Mouse (Mus musculus) testis, adult 2 months (tissue): ENCODE data around the gene Hint1. TPM values are rescaled to one million over a fixed set of nuclear protein-coding genes. Genes with fewer than 3 reads are reported as not detected.
A peak's percentile ranks its signal among the peaks of the same experiment; 100 is the strongest.

Source experiments
- H3K27ac ChIP-seq: fragments of 200-500 bp; 2 replicates; pipeline ENCODE4 v1.5.1; 2012; ENCODE audit warnings: low read depth, low read length; ENCODE audit not compliant: control insufficient read depth, insufficient read depth
- H3K27me3 ChIP-seq: fragments of 200-500 bp; 2 replicates; pipeline ENCODE4 v1.6.1; 2012; ENCODE audit warnings: mild to moderate bottlenecking, low read length, moderate library complexity; ENCODE audit not compliant: control insufficient read depth, insufficient read depth
- H3K36me3 ChIP-seq: fragments of 200-500 bp; 2 replicates; pipeline ENCODE4 v1.6.1; 2012; ENCODE audit warnings: mild to moderate bottlenecking, low read length; ENCODE audit not compliant: control insufficient read depth, insufficient read depth
- H3K4me1 ChIP-seq: fragments of 200-500 bp; 2 replicates; pipeline ENCODE4 v1.6.1; 2012; ENCODE audit warnings: low read length; ENCODE audit not compliant: control insufficient read depth, insufficient read depth
- H3K4me3 ChIP-seq: fragments of 200-500 bp; 2 replicates; pipeline ENCODE4 v1.5.1; 2012; ENCODE audit warnings: low read depth, mild to moderate bottlenecking, low read length, moderate library complexity, mixed read lengths; ENCODE audit not compliant: control insufficient read depth
- CTCF ChIP-seq: fragments of 200-500 bp; IDR thresholded peaks from 2 replicates; pipeline ENCODE4 v1.5.1; 2012; ENCODE audit warnings: low read depth, mild to moderate bottlenecking, inconsistent platforms, low read length, moderate library complexity; ENCODE audit not compliant: control insufficient read depth, insufficient read depth, insufficient replicate concordance
- POLR2A ChIP-seq: fragments of 200-500 bp; IDR thresholded peaks from 2 replicates; pipeline ENCODE4 v1.6.1; 2012; ENCODE audit warnings: low read depth, mild to moderate bottlenecking, inconsistent platforms, low read length, moderate library complexity; ENCODE audit not compliant: control insufficient read depth
- polyA plus RNA-seq: library from polyadenylated mRNA; depleted of rRNA; stranded (reverse); fragments of >200 nt; gene quantifications from 2 replicates; pipeline ENCODE4 v1.2.3, GENCODE M21; 2012; rRNA removed

Hint1 gene
- polyA plus RNA-seq, 1 experiment = 372 TPM

GRCm38 (mm10) chr11:54917461-54917860 lies 51.3 kb downstream of the Hint1 start:
- H3K27me3 ChIP-seq = no peaks in the 10 kb centered on the region
- no peaks in the 10 kb centered on the region for H3K36me3 ChIP-seq
- no peak overlapping the region for H3K4me3 ChIP-seq
- H3K27ac ChIP-seq = no peak overlapping the region
- TF ChIP-seq POLR2A (no peak), CTCF (no peak)
- no peaks in the 10 kb centered on the region for H3K4me1 ChIP-seq

- Histone ChIP-seq H3K27ac (no peak overlapping the region), H3K36me3 (no peaks in the 10 kb centered on the region), H3K4me1 (no peaks in the 10 kb centered on the region), H3K4me3 (no peak overlapping the region), H3K27me3 (no peaks in the 10 kb centered on the region)
- no peak for TF ChIP-seq POLR2A
- TF ChIP-seq CTCF = peak; percentile 21; the same call in 1 of the 2 replicates
These were observed 52.1 kb downstream of the Hint1 start for GRCm38 (mm10) chr11:54918273-54918672.

Other genes with a start within 250 kb of the Hint1 start
- 19.3 and 27.6 TPM in 2 replicates for gene Cdc42se2, start 78.7 kb upstream of the Hint1 start, polyA plus RNA-seq
- gene Lyrm7, start 5.5 kb upstream of the Hint1 start, polyA plus RNA-seq = 25.3 and 25.5 TPM in 2 replicates
- 13.0 and 145 TPM in 2 replicates for gene Gpx3, start 36.1 kb downstream of the Hint1 start, polyA plus RNA-seq
- gene Tnip1, start 96.5 kb downstream of the Hint1 start, polyA plus RNA-seq = 5.4 and 7.2 TPM in 2 replicates
- 4.9 and 7.5 TPM in 2 replicates for gene Anxa6, start 167.1 kb downstream of the Hint1 start, polyA plus RNA-seq
- gene Ccdc69, start 211.7 kb downstream of the Hint1 start, polyA plus RNA-seq = 2.1 and 2.2 TPM in 2 replicates
- gene Gm2a, start 231.7 kb downstream of the Hint1 start, polyA plus RNA-seq = 115 and 137 TPM in 2 replicates